Mouse (Mus musculus): ENCODE measurements around the gene Olfr893.
"Not testable (repeated sequence)": the region's sequence is repeated elsewhere in the genome, so short reads cannot be mapped to it uniquely, and the experiment has no call there.

Olfr893 gene

DNA sequence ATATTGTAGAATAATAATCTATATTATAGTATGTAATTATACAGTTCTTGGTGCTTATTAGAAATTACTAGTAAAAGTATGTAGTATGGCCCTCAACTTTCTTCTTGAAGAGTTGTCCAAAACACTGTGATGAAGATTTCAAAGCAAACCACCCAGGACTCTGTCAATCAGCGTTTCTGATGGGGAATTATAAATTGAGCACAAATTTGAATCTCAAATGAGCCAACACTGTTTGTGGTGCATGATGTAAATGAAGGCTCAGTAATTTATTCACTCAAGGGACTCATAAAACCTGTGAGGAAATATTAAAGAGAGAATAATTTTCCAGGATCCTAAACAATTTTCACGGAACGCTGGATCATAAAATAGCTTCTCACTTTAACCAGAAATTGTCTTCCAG is at the start of gene Olfr893:
Gene Olfr893 (plus strand): TSS at position 301 of the 400 bp plus-strand sequence.
- DNase-seq (ENCODE audit: low spot score), result no peak

DNA sequence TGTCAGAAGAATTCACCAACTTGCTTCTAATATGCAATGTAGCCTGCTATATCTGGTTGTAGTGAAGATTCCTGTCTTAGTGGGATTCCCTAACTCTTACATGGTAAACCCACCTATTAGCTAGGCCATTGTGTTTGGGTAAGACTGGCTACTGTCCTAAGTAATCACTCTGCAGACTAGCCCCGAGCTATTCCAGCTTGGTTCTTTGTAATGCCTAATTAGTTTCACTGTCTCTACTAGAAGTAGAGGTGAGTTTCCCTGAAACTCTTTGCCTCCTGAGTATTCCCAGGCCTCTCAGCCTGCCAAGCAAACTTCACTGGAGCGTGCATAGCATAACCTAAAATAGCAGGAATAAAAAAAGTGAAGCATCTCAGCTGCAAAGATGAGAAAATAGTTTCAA is 39.8 kb upstream of the Olfr893 start:
- DNase-seq (ENCODE audit: low spot score), result not testable (repeated sequence)

DNA sequence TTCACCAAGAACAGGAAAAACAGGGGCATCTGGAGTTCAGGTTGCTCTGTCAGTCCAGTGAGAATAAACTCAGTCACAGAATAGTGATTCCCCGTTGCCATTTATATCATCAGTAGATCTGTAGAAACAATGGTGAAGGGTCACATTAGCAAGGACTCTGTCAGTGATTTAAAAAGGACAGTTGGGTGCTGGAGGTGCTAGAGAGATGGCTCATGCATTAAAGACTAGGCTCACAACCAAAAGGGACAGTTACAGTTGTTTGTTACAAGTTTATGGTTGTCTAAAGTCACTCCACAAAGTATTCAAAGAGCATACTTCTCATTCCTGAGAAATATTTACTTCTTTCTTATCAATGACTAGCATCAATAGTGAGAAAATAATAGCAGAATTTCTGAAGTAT is 27.4 kb upstream of the Olfr893 start, which contains the start of gene Olfr891:
Gene Olfr891 (minus strand): TSS at position 101 of the 400 bp plus-strand sequence.
- no peak for DNase-seq (ENCODE audit: low spot score)

DNA sequence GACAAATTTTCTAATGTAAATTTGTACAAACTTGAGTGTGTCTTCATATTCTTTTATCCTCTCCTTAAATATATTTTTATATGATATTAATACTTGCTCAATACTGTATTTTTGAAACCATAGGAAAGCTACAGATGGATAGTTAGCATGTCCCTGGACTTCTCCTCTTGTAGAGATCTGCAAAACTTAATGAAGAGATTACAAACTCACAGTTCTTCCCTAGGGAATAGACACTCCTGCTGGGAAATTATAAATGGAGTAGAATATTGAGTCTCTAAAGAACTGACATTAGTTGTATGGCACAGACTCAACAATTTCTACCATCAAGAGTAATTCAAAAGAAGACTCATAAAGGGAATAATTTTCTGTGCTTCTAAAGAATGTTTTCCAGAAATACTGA is 9.6 kb downstream of the Olfr893 start, which contains the start of gene Olfr894:
Gene Olfr894 (plus strand): TSS at position 301 of the 400 bp plus-strand sequence.
- no peak for DNase-seq (ENCODE audit: low spot score)

DNA sequence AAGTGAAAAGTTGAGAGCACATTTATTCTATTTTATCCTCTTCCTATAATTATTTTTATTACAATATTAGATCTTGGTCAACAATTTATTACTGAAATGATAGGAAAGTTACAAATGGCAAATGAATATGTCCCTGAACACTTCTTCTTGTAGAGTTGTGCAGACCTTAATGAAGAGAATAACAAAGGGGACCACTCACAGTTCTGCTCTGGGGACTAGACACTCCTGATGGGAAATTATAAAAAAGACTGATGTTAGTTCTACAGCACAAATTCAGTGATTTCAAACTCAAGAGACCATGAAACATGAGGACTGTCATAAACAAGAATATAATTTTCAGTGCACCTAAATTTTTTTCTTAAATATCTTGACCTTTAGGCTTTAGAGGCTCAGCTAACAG is 44.3 kb downstream of the Olfr893 start, which contains the start of gene Olfr143:
Gene Olfr143 (plus strand): TSS at position 301 of the 400 bp plus-strand sequence.
- DNase-seq (ENCODE audit: low spot score), result no peak
